Mouse (Mus musculus) heart, postnatal 0 days (tissue): ENCODE measurements around the gene Sugp2. TPM values are rescaled to one million over a fixed set of nuclear protein-coding genes. Genes with fewer than 3 reads are reported as not detected.

Experiments used
- ATAC-seq: fragments of 200-750 bp; cut with Nextera tagmentation; 2 replicates; pipeline ENCODE4 v1.8.0; 2017; ENCODE audit warnings: low read depth, moderate number of reproducible peaks, moderate library complexity; ENCODE audit not compliant: insufficient read depth
- DNase-seq: peaks from one replicate; pipeline ENCODE4 v3.0.0-alpha.2; 2016; ENCODE audit warnings: low spot score
- H3K27ac ChIP-seq: fragments of 300-500 bp; sonication (generic); 2 replicates; pipeline ENCODE4 v1.5.1; 2014; ENCODE audit warnings: low read depth, mild to moderate bottlenecking
- H3K27me3 ChIP-seq: fragments of 300-500 bp; sonication (generic); 2 replicates; pipeline ENCODE4 v1.6.1; 2014; ENCODE audit warnings: low read length, mixed read lengths; ENCODE audit not compliant: control insufficient read depth, insufficient read depth
- H3K36me3 ChIP-seq: fragments of 300-500 bp; sonication (generic); replicated peaks from 2 replicates; pipeline ENCODE4 v1.6.1; 2014; ENCODE audit warnings: low read length, mixed read lengths; ENCODE audit not compliant: control insufficient read depth, insufficient read depth
- H3K4me1 ChIP-seq: fragments of 300-500 bp; sonication (generic); 2 replicates; pipeline ENCODE4 v1.6.1; 2014; ENCODE audit warnings: antibody characterized with exemption; ENCODE audit not compliant: control insufficient read depth, insufficient read depth
- H3K4me2 ChIP-seq: fragments of 300-500 bp; sonication (generic); 2 replicates; pipeline ENCODE4 v1.6.1; 2014; ENCODE audit warnings: low read depth, mild to moderate bottlenecking, low read length, moderate library complexity
- H3K4me3 ChIP-seq: fragments of 300-500 bp; sonication (generic); 2 replicates; pipeline ENCODE4 v1.5.1; 2014; ENCODE audit warnings: low read depth, low read length
- H3K9ac ChIP-seq: fragments of 300-500 bp; sonication (generic); replicated peaks from 2 replicates; pipeline ENCODE4 v1.6.1; 2014; ENCODE audit warnings: low read depth, low read length, mixed read lengths
- H3K9me3 ChIP-seq: fragments of 300-500 bp; sonication (generic); replicated peaks from 2 replicates; pipeline ENCODE4 v1.6.1; 2016; ENCODE audit warnings: low read length; ENCODE audit not compliant: control insufficient read depth
- CTCF ChIP-seq: IDR thresholded peaks from 2 replicates; pipeline ENCODE4 v1.5.1; 2016; ENCODE audit warnings: antibody characterized with exemption, control low read depth, low read depth
- EP300 ChIP-seq: IDR thresholded peaks from 2 replicates; pipeline ENCODE4 v1.6.1; 2016; ENCODE audit warnings: antibody characterized with exemption, low read depth
- WGBS: fragments of 180-500 bp; shearing (Covaris S2); extraction: QIAGEN DNeasy Blood & Tissue Kit; methylation state at CpG from one replicate; pipeline ENCODE4 v1.1.7; 2014; 5-methylcytosine and 5-hydroxymethylcytosine counted together
- polyA plus RNA-seq: library from polyadenylated mRNA; unstranded; fragments of >200 nt; fragmentation: Nextera tagmentation; extraction: Ambion mirVana; gene quantifications from 2 replicates; pipeline ENCODE4 v1.2.1, GENCODE M21; 2015
- total RNA-seq: library from RNA; depleted of rRNA; stranded (reverse); fragments of >200 nt; gene quantifications from 2 replicates; pipeline ENCODE4 v1.2.3, GENCODE M21; 2014; ENCODE audit warnings: low replicate concordance; rRNA removed

Gene Sugp2
- total and polyA plus RNA-seq, 2 experiments from 2014 or later = 15.5 to 48.7 TPM

DNA sequence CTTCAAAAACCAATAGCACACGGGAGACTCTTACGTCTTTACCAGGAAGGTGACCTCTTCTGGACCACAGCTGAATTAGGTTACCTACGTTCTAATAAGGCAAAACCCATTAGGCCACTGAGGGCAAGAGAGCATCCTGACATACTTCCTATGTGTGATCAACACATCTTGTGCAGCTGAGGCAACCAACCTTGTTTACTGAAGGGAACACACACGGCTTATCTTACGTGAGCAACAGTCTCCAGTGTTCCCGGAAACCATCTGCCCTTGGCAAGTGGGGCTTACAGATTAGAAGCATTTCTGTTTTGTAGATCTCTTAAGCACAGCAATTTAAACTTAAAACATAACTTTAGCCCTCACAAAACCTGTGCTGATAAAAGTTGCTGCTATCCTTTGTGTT is 93.5 kb downstream of the Sugp2 start:
- Histone ChIP-seq H3K27ac (no peak overlapping the region), H3K9ac (no peak overlapping the region), H3K4me2 (no peak overlapping the region), H3K36me3 (peaks cover 12% of the 10 kb centered on the region; the same call in 1 of the 2 replicates), H3K4me1 (no peaks in the 10 kb centered on the region), H3K4me3 (no peak overlapping the region), H3K9me3 (no peaks in the 10 kb centered on the region), H3K27me3 (peaks cover 11% of the 10 kb centered on the region; the same call in 1 of the 2 replicates)
- WGBS = 86% methylated on average over 6 of the region's 6 CpGs
- no peak for ATAC-seq
- no peak for DNase-seq
- TF ChIP-seq CTCF (no peak), EP300 (no peak)

DNA sequence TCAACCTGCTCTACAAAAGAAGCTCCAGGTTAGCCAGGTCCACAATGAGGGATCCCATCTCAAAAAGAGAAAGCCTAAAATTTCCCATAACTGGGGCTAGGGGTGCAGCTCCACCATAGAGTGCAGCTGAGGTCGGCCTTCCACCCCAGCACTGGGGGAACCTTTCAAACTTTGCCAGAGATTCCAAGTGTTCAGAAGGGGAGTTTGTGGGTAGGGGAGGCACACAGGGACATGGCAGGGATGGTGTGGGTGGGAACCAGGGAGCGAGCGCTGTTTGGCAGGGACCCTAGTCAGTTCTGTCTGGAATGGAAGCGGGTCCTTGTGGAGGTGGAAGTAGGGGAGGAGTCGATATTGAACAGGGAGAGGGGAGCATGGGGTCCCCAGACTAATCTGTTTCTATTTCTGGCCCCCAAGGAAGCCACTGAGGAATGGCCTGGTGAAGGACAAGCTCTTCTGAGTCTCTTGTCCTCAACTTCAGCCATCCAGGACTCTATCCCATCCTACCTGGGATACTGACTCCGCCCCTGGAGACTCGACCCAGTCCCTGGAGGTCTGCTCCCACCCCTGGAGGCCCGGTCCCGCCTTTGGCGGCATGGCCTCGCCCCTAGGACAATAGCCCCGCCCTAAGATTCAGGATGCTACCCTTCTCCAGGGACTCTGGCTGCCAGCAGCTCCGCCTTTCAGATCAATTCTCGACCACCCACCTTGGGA is 95.3 kb downstream of the Sugp2 start, which contains the start of gene Gdf1:
Gene Gdf1 (plus strand): TSS at position 694 of the 711 bp plus-strand sequence.
- ATAC-seq (no peak), DNase-seq (no peak)
- Histone ChIP-seq H3K9me3 (no peaks in the 10 kb centered on the region), H3K27me3 (peaks cover 11% of the 10 kb centered on the region; the same call in 1 of the 2 replicates), H3K4me3 (no peak within 1 kb of the TSS), H3K36me3 (peaks cover 30% of the 10 kb centered on the region), H3K27ac (no peak within 1 kb of the TSS), H3K4me1 (no peaks in the 10 kb centered on the region), H3K4me2 (peak within 1 kb of the TSS; percentile 8; the same call in 1 of the 2 replicates), H3K9ac (no peak within 1 kb of the TSS)
- WGBS = 34% methylated on average over 14 of the region's 14 CpGs
- TF ChIP-seq CTCF = no peak
- no peak for TF ChIP-seq EP300

Other genes with a start within 250 kb of the Sugp2 start
- gene Gatad2a, start 237.8 kb upstream of the Sugp2 start, total RNA-seq = 26.9 and 58.8 TPM in 2 replicates
- gene Gatad2a, start 237.8 kb upstream of the Sugp2 start, polyA plus RNA-seq = 17.0 and 18.9 TPM in 2 replicates
- gene Mau2, start 191.5 kb upstream of the Sugp2 start, total RNA-seq = 71.1 and 92.3 TPM in 2 replicates
- gene Mau2, start 191.5 kb upstream of the Sugp2 start, polyA plus RNA-seq = 25.6 and 28.0 TPM in 2 replicates
- gene Sugp1, start 191.4 kb upstream of the Sugp2 start, total RNA-seq = 11.5 TPM in 2 replicates
- gene Sugp1, start 191.4 kb upstream of the Sugp2 start, polyA plus RNA-seq = 22.6 and 23.0 TPM in 2 replicates
- 2.1 TPM in 1 of 2 replicates, not detected in the other for gene Tm6sf2, start 161.3 kb upstream of the Sugp2 start, total RNA-seq
- 1.0 and 1.3 TPM in 2 replicates for gene Tm6sf2, start 161.3 kb upstream of the Sugp2 start, polyA plus RNA-seq
- gene Hapln4, start 150.8 kb upstream of the Sugp2 start, total RNA-seq = not detected in 2 replicates
- gene Hapln4, start 150.8 kb upstream of the Sugp2 start, polyA plus RNA-seq = not detected in 2 replicates
- 0.35 TPM in 1 of 2 replicates, not detected in the other for gene Ncan, start 113.4 kb upstream of the Sugp2 start, total RNA-seq
- 0.10 and 0.12 TPM in 2 replicates for gene Ncan, start 113.4 kb upstream of the Sugp2 start, polyA plus RNA-seq
- gene Nr2c2ap, start 102.9 kb upstream of the Sugp2 start, total RNA-seq = 2.9 and 10.3 TPM in 2 replicates
- gene Nr2c2ap, start 102.9 kb upstream of the Sugp2 start, polyA plus RNA-seq = 29.2 and 32.5 TPM in 2 replicates
- gene Rfxank, start 95.1 kb upstream of the Sugp2 start, total RNA-seq = 29.4 and 48.4 TPM in 2 replicates
- gene Rfxank, start 95.1 kb upstream of the Sugp2 start, polyA plus RNA-seq = 22.5 and 23.9 TPM in 2 replicates
- gene Borcs8, start 94.7 kb upstream of the Sugp2 start, total RNA-seq = 34.3 and 68.4 TPM in 2 replicates
- gene Borcs8, start 94.7 kb upstream of the Sugp2 start, polyA plus RNA-seq = 32.1 and 34.5 TPM in 2 replicates
- gene Mef2b, start 94.5 kb upstream of the Sugp2 start, total RNA-seq = not detected in 2 replicates
- 0.20 TPM in 1 of 2 replicates, not detected in the other for gene Mef2b, start 94.5 kb upstream of the Sugp2 start, polyA plus RNA-seq
- gene Tmem161a, start 61.9 kb upstream of the Sugp2 start, total RNA-seq = 155 and 174 TPM in 2 replicates
- 120 and 132 TPM in 2 replicates for gene Tmem161a, start 61.9 kb upstream of the Sugp2 start, polyA plus RNA-seq
- gene Slc25a42, start 21.9 kb upstream of the Sugp2 start, total RNA-seq = 20.6 and 29.1 TPM in 2 replicates
- 16.5 and 19.1 TPM in 2 replicates for gene Slc25a42, start 21.9 kb upstream of the Sugp2 start, polyA plus RNA-seq
- 20.1 and 26.5 TPM in 2 replicates for gene Armc6, start 240 bp downstream of the Sugp2 start, total RNA-seq
- gene Armc6, start 240 bp downstream of the Sugp2 start, polyA plus RNA-seq = 11.9 and 13.1 TPM in 2 replicates
- gene Homer3, start 48.6 kb downstream of the Sugp2 start, total RNA-seq = 29.1 and 38.9 TPM in 2 replicates
- 19.5 TPM in 2 replicates for gene Homer3, start 48.6 kb downstream of the Sugp2 start, polyA plus RNA-seq
- gene Ddx49, start 68.3 kb downstream of the Sugp2 start, total RNA-seq = 33.1 and 35.6 TPM in 2 replicates
- 24.4 and 26.7 TPM in 2 replicates for gene Ddx49, start 68.3 kb downstream of the Sugp2 start, polyA plus RNA-seq
- gene Cope, start 68.3 kb downstream of the Sugp2 start, total RNA-seq = 154 and 193 TPM in 2 replicates
- 294 and 295 TPM in 2 replicates for gene Cope, start 68.3 kb downstream of the Sugp2 start, polyA plus RNA-seq
- gene Cers1, start 81.5 kb downstream of the Sugp2 start, total RNA-seq = 0.80 TPM in 1 of 2 replicates, not detected in the other
- 0.27 and 0.59 TPM in 2 replicates for gene Cers1, start 81.5 kb downstream of the Sugp2 start, polyA plus RNA-seq
- gene Gdf1, start 95.6 kb downstream of the Sugp2 start, total RNA-seq = not detected in 2 replicates
- gene Gdf1, start 95.6 kb downstream of the Sugp2 start, polyA plus RNA-seq = 0.18 and 0.20 TPM in 2 replicates
- 16.5 and 26.3 TPM in 2 replicates for gene Upf1, start 119.1 kb downstream of the Sugp2 start, total RNA-seq
- gene Upf1, start 119.1 kb downstream of the Sugp2 start, polyA plus RNA-seq = 7.0 and 7.5 TPM in 2 replicates
- 3.2 and 9.8 TPM in 2 replicates for gene Comp, start 139.3 kb downstream of the Sugp2 start, total RNA-seq
- 4.2 and 4.4 TPM in 2 replicates for gene Comp, start 139.3 kb downstream of the Sugp2 start, polyA plus RNA-seq
- gene Crtc1, start 205.4 kb downstream of the Sugp2 start, total RNA-seq = 6.0 and 6.5 TPM in 2 replicates
- 6.0 and 6.9 TPM in 2 replicates for gene Crtc1, start 205.4 kb downstream of the Sugp2 start, polyA plus RNA-seq
- 15.8 and 22.6 TPM in 2 replicates for gene Klhl26, start 242.7 kb downstream of the Sugp2 start, total RNA-seq
- 7.1 and 8.7 TPM in 2 replicates for gene Klhl26, start 242.7 kb downstream of the Sugp2 start, polyA plus RNA-seq